Mouse (Mus musculus) embryo, embryonic 10 days (tissue): ENCODE results near the gene Asb4.

ENCODE experiments used
- DNase-seq: peaks from one replicate; pipeline ENCODE4 v3.0.0-alpha.2; 2015; ENCODE audit warnings: low spot score

Asb4 gene

DNA sequence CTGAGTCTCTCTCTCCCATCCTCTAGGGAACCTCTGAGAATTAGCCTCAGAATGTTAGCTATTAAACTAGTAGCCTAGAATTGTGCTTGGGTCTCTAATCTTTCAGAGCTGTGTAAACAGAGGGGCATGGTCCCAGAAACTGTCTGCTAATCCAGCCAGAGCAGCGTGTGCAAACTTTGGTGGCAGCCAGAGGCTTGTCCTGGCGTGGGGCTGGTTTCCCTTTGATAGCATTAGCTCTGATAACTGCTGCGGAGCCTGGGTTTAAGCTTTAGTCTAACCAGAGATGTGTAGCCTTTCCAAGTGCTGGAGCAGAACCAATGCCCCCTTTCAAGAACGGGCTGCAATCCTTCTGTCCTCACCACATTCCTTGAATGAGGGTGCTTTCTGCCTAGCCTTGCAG lies 11.8 kb downstream of the Asb4 start:
- peak; percentile 68 for DNase-seq

GRCm38 (mm10) chr6:5396797-5397196 lies 13.6 kb downstream of the Asb4 start:
- DNase-seq = no peak

- peak; percentile 92 for DNase-seq
These were observed 18.2 kb downstream of the Asb4 start for GRCm38 (mm10) chr6:5401394-5401793.

- DNase-seq = peak; percentile 76
These were observed 20.1 kb downstream of the Asb4 start for GRCm38 (mm10) chr6:5403095-5403815.

- DNase-seq = no peak
These were observed 20.8 kb downstream of the Asb4 start for GRCm38 (mm10) chr6:5404016-5404415.

DNA sequence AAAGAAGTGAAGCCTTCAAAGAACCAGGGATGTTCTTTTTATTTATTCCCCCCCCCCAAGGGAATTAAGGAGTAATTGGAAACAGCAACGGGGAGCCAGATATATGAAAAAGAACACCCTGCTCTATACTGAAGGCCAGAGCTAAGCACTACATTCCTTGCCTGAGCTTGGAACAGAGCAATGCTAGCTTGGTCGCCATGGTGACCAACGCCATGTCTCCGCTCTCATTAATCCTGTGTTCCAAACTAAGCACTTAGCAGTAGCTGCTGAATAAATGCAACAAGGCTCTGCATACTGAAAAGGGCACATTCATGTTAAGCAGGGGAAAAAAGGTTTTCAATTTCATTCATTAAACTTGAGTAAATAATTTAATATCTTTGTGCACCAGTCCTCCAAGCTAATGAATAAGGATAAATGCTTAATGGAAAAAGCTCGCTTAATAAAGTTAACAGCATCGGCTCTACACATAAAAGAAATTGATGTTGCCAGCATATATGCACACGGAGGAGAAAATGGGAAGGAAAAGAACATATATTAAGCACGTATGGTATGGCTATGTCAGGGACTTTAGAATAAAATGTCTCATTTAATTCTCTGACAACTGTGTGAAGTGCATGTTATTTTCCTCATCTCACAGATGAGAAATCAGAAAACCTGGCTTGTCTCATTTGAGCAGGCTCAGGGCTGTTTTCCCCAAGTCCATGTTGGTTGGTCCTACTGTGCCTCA lies 25.4 kb downstream of the Asb4 start:
- peak; percentile 92 for DNase-seq

- DNase-seq = no peak
These were observed 26.5 kb downstream of the Asb4 start for GRCm38 (mm10) chr6:5409676-5410075.

DNA sequence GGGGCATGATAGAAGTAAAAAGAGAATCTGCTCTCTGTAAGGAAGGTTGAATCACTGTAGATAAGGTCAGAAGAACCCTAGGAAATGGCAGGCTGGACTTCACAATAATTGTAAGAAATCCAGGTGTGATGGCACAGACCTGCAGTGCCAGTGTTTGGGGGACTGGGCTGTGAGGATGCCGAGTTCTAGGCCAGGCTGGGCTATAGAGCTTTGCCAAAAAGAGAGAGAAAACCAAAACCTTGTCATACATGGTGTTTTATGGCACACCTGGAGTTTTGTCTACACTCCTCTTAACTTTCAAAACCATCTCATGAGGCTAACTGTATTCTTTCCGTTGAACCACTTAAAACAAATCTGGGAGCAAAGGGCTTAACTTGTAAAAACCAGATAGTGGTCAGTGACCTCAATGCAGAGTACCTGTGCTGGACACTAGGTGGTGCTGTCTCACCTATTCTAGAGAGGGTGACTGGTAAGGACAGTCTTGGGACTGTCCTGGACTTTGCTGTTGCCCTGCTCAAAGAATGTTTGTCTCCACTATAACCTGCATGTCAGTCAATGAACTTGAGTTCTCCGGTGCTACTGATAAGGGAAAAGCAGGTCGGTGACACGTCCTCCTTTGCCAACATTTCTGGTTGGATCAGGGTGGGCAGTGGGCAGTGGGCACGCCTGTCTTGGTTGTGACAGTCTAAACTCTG lies 27.7 kb downstream of the Asb4 start:
- peak; percentile 89 for DNase-seq

GRCm38 (mm10) chr6:5413282-5413681 lies 30.1 kb downstream of the Asb4 start:
- no peak for DNase-seq

DNA sequence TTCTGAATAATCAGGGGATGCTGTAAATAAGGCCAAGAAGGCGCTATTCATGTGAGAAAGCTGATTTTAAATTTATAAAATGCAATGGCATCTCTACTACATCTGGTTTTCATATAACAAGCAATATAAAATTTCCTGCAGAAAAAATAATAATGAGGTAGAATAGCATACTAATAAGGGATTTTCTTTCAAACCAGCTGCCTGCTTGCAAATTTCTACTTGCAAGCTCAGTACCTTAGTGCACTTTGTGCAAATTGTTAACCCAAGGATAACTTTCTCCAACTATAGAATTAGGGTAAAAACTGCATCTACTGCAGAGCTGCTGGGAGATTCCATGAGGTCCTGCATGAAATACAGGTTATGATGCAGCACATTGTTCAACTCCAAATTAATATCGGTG lies 38.3 kb downstream of the Asb4 start:
- no peak for DNase-seq

GRCm38 (mm10) chr6:5422386-5422785 lies 39.2 kb downstream of the Asb4 start:
- DNase-seq = no peak

- no peak for DNase-seq
These were observed 40.4 kb downstream of the Asb4 start for GRCm38 (mm10) chr6:5423594-5423993.

DNA sequence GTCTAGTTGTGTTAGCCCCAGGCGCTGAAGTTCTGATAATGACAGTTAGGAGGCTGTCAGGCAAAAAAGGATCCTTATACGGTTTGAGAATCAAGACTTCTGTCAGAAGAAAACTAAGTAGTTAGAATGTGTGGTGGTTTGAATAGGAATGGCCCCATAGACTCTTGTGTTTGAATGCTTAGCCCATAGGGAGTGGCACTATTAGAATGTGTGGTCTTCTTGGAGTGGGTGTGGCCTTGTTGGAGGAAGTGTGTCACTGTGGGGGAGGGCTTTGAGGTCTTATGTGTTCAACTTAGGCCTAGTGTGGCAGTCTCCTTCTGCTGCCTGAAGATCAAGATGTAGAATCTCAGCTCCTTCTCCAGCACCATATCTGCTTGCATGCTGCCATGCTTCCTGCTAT lies 43.8 kb downstream of the Asb4 start:
- DNase-seq = no peak

- DNase-seq = no peak
These were observed 46.4 kb downstream of the Asb4 start for GRCm38 (mm10) chr6:5429562-5429961.

GRCm38 (mm10) chr6:5429982-5430550 lies 46.9 kb downstream of the Asb4 start:
- DNase-seq = no peak

DNA sequence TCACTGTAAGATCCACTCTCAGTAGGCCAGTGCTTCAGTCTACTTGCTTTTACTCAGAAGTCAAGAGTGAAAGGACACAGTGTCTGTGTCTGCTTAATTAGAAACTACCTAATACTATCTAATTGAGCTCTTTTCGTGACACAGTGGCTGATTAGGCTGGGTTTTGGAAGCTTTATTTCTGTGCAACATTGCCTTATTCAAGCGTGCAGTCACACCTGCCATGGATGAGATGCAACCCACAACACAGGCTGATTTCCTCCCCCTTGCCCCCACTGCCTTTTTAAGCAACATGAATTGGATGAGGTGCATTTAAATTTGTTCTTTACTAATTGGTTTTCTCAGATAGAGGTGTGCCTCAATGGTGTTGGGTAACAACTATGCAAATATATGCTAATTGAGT lies 50.7 kb downstream of the Asb4 start:
- DNase-seq = no peak

GRCm38 (mm10) chr6:5437757-5438156 lies 54.6 kb downstream of the Asb4 start:
- peak; percentile 62 for DNase-seq

- DNase-seq = no peak
These were observed 58.0 kb downstream of the Asb4 start for GRCm38 (mm10) chr6:5441221-5441620.

DNA sequence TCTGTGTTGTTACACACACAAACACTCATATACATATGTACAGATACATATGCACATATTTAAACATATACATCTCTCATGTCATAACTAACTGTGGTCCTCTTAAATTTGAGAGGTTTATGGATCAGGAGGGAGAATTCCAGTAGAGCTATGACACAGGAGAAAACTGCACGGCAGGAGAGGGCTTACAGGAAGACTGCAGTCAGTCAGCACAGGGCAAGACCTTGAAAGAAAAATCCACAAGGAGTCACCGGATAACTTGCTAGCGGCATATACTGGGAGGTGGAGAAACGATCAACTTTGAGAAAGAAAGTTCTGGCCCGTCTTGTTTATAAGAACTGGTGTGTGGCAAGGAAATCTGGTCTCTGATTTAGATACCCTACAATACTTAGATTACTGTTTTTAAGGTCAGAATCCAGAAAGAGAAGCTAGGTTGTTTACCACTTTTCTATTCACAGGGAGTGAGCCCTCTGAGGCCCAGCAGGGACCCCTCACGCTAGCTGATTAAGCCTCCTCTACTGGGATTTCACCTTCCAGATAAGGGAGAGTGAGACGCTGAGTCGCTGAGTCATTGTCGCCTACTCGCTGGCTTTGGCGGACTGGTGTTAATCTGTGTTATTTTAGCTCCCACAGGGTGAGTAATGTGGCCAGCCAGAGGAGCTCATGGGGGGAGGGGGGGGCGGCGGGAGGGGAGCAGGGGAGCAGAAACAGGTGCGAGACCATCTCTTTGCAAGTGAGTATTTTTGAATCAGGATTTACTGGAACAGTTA lies 59.3 kb downstream of the Asb4 start:
- DNase-seq = peak; percentile 70

- no peak for DNase-seq
These were observed 60.1 kb downstream of the Asb4 start for GRCm38 (mm10) chr6:5443104-5443863.

- no peak for DNase-seq
These were observed 61.2 kb downstream of the Asb4 start for GRCm38 (mm10) chr6:5444331-5444898.
